Mouse (Mus musculus) heart, adult 2 months (tissue): ENCODE measurements at regions not wholly inside any gene's neighbourhood (a gene's known extent, or its start where the extent isn't known, plus 50 kb on each side); places are given as distances from the start of the nearest gene placed in this dataset.

ENCODE experiments used
- DNase-seq, 2 experiments: peaks; one replicate each; pipeline ENCODE4 v3.0.0; 2021
- H3K27ac ChIP-seq: fragments of 200-600 bp; 2 replicates; pipeline ENCODE4 v1.8.1; 2022
- H3K27me3 ChIP-seq: fragments of 200-500 bp; 2 replicates; pipeline ENCODE4 v1.6.1; 2012; ENCODE audit warnings: mild to moderate bottlenecking, low read length, inconsistent platforms, mixed read lengths; ENCODE audit not compliant: control insufficient read depth, insufficient read depth
- H3K36me3 ChIP-seq: fragments of 200-500 bp; 2 replicates; pipeline ENCODE4 v1.6.1; 2012; ENCODE audit warnings: low read length, inconsistent platforms; ENCODE audit not compliant: control insufficient read depth, insufficient read depth
- H3K4me1 ChIP-seq: fragments of 200-500 bp; 2 replicates; pipeline ENCODE4 v1.6.1; 2011; ENCODE audit warnings: low read length; ENCODE audit not compliant: control insufficient read depth, insufficient read depth
- H3K4me3 ChIP-seq: fragments of 200-600 bp; 2 replicates; pipeline ENCODE4 v1.8.1; 2022
- H3K79me2 ChIP-seq: fragments of 200-500 bp; replicated peaks from 2 replicates; pipeline ENCODE4 v1.6.1; 2012; ENCODE audit warnings: mild to moderate bottlenecking, inconsistent platforms, low read length, moderate library complexity, mixed read lengths; ENCODE audit not compliant: control insufficient read depth, insufficient read depth
- H3K9ac ChIP-seq: fragments of 200-500 bp; 2 replicates; pipeline ENCODE4 v1.6.1; 2012; ENCODE audit warnings: low read depth, mild to moderate bottlenecking, control low read depth, inconsistent platforms, low read length, mixed read lengths
- CTCF ChIP-seq: fragments of 200-600 bp; IDR thresholded peaks from 2 replicates; pipeline ENCODE4 v1.8.1; 2022; ENCODE audit warnings: antibody characterized with exemption, mild to moderate bottlenecking, moderate library complexity
- EP300 ChIP-seq: fragments of 200-500 bp; IDR thresholded peaks from 2 replicates; pipeline ENCODE4 v1.6.1; 2011; ENCODE audit warnings: low read depth, low read length, control low read depth; ENCODE audit not compliant: insufficient read depth
- POLR2A ChIP-seq: fragments of 200-500 bp; IDR thresholded peaks from 2 replicates; pipeline ENCODE4 v1.6.1; 2011; ENCODE audit warnings: mild to moderate bottlenecking, low read depth, low read length, control low read depth; ENCODE audit not compliant: insufficient read depth
- WGBS: fragments of 180-500 bp; shearing (Covaris S2); methylation state at CpG from one replicate; pipeline ENCODE4 v1.1.7; 2018; 5-methylcytosine and 5-hydroxymethylcytosine counted together
- intact Hi-C: fragments of 180-260 bp; cut with DNase I; formaldehyde crosslinking; loops from one replicate; pipeline ENCODE4 v1.15.1; 2025

- no peak overlapping the region for H3K9ac ChIP-seq
- no peaks in the 10 kb centered on the region for H3K4me1 ChIP-seq
- no peaks in the 10 kb centered on the region for H3K79me2 ChIP-seq
- 72% methylated on average over 8 of the region's 8 CpGs for WGBS
- intact Hi-C loops, result no loop called here
- TF ChIP-seq POLR2A (no peak), CTCF (no peak), EP300 (no peak)
- no peak overlapping the region for H3K27ac ChIP-seq
- no peaks in the 10 kb centered on the region for H3K27me3 ChIP-seq
- H3K36me3 ChIP-seq, result no peaks in the 10 kb centered on the region
- no peak for DNase-seq
- no peak overlapping the region for H3K4me3 ChIP-seq
Observed at GRCm38 (mm10) chr3:148650241-148650640, 340.1 kb downstream of the Adgrl2 start.

DNA sequence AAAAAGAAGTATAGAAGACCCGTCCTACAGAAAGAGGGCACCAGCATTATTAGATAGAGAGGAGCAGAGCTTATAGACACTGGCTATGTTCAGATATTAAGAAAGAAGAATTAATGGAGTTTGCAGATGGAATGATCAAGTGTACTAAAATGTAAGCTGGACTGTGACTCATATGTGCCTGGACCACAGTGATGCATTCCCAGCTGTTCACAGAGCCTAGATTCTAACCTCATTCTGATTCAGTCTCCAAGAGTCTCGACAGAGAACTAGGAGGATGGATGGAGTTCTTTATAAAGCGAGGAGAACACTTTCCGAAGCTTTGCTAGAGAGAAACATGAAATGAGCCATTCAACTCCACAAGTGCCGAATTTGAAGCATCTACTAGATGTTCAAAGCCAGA, 345.4 kb downstream of the Adgrl2 start:
- TF ChIP-seq CTCF (no peak), POLR2A (no peak), EP300 (no peak)
- H3K4me1 ChIP-seq, result peaks cover 2% of the 10 kb centered on the region
- no peaks in the 10 kb centered on the region for H3K27me3 ChIP-seq
- no peaks in the 10 kb centered on the region for H3K79me2 ChIP-seq
- intact Hi-C loops, result no loop called here
- no peak overlapping the region for H3K9ac ChIP-seq
- WGBS, result 85% methylated on average over 5 of the region's 5 CpGs
- H3K27ac ChIP-seq, result no peak overlapping the region
- 0 out of 2 replicates have a peak, but pooled peaks cover 2% of the 10 kb centered on the region for H3K36me3 ChIP-seq
- no peak overlapping the region for H3K4me3 ChIP-seq
- no peak for DNase-seq

DNA sequence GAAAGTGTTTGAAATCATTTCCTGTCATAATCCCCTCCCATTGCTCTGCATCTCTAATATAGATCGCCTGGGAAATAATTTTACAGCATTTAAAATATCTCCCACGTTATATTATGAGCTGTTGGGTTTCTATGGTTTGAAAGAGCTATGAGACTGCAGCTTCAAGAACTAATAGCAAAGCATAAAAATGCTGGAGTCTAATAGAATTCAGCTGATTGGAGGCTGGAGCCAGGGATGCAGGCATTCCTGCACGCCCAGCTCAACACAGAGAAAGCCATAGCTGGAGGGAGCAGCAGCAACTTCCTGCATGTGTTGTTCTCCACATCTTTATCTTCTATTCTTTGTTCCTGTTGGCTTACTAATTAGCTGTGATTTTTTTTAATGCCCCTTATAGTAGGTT, 348.8 kb downstream of the Adgrl2 start:
- Histone ChIP-seq H3K4me3 (no peak overlapping the region), H3K4me1 (peaks cover 2% of the 10 kb centered on the region), H3K27ac (peak overlapping the region; percentile 1; the same call in 1 of the 2 replicates), H3K79me2 (no peaks in the 10 kb centered on the region), H3K27me3 (no peaks in the 10 kb centered on the region), H3K36me3 (0 out of 2 replicates have a peak, but pooled peaks cover 2% of the 10 kb centered on the region), H3K9ac (no peak overlapping the region)
- intact Hi-C loops, result no loop called here
- no peak for DNase-seq
- 57% methylated on average over 3 of the region's 3 CpGs for WGBS
- no peak for TF ChIP-seq CTCF
- TF ChIP-seq EP300, result no peak
- TF ChIP-seq POLR2A, result no peak

DNA sequence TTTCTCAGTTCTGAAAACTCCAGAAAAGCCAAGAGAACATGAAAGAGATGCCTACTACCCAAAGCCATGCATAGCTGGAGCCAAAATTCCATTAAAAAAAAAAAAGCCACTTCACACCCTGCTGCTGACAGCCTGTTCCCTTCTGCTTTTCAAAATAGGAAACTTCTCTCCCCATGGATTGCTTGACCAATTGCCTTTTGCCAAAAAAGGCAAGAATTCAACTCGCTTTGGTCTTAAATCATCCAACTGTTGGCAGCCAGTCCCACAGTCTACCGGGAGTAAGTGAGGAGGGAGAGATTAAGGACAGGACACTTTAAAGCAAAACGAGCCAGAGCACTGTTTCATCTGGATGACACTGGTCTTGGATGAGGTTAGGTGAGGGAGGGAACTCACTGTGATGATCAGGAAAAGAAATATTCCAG, 349.7 kb downstream of the Adgrl2 start:
- intact Hi-C loops, result no loop called here
- Histone ChIP-seq H3K9ac (no peak overlapping the region), H3K27ac (peak overlapping the region; percentile 13; the same call in 1 of the 2 replicates), H3K27me3 (no peaks in the 10 kb centered on the region), H3K4me1 (peaks cover 2% of the 10 kb centered on the region), H3K4me3 (no peak overlapping the region), H3K79me2 (no peaks in the 10 kb centered on the region), H3K36me3 (0 out of 2 replicates have a peak, but pooled peaks cover 2% of the 10 kb centered on the region)
- 25% methylated on average over 3 of the region's 3 CpGs for WGBS
- peak; percentile 34 to 60 for DNase-seq
- TF ChIP-seq CTCF, result no peak
- TF ChIP-seq EP300, result no peak
- no peak for TF ChIP-seq POLR2A

- Histone ChIP-seq H3K36me3 (no peaks in the 10 kb centered on the region), H3K4me3 (no peak overlapping the region), H3K27me3 (no peaks in the 10 kb centered on the region), H3K4me1 (no peaks in the 10 kb centered on the region), H3K27ac (peak overlapping the region; percentile 47), H3K9ac (no peak overlapping the region), H3K79me2 (no peaks in the 10 kb centered on the region)
- 56% methylated on average over 4 of the region's 4 CpGs for WGBS
- intact Hi-C loops, result loop anchor here (2.0 kb wide), 1 partner anchor 30 kb away; no protein-coding TSS in a partner anchor
- no peak for TF ChIP-seq POLR2A
- TF ChIP-seq CTCF, result no peak
- TF ChIP-seq EP300, result peak; percentile 48; the same call in 1 of the 2 replicates
- DNase-seq, result peak; percentile 34 to 39
Observed at GRCm38 (mm10) chr3:148635101-148635500, 355.3 kb downstream of the Adgrl2 start.

DNA sequence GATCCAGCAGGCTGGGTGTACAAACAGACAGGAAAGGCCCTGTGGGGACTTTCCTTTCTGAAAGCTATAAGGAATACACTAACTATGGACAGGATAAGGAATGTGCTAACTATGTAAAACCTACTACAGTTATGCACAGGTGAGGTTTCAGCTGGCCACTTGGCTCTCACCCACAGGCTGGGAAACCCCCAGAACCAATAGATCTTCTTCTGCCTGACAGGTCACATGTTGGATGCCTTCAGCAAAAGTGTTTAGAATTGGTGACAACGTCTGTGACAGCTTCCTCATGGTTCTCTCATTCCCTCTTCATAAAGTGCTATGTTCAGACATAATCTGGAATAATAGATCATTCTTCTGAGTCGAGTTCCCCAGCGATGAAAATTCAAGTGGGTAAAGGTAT, 356.0 kb downstream of the Adgrl2 start:
- Histone ChIP-seq H3K79me2 (no peaks in the 10 kb centered on the region), H3K9ac (no peak overlapping the region), H3K4me1 (no peaks in the 10 kb centered on the region), H3K4me3 (no peak overlapping the region), H3K27ac (no peak overlapping the region), H3K27me3 (no peaks in the 10 kb centered on the region), H3K36me3 (no peaks in the 10 kb centered on the region)
- no peak for TF ChIP-seq POLR2A
- TF ChIP-seq CTCF, result no peak
- no peak for TF ChIP-seq EP300
- intact Hi-C loops, result loop anchor here (2.0 kb wide), 1 partner anchor 30 kb away; no protein-coding TSS in a partner anchor
- DNase-seq, result no peak
- 48% methylated on average over 3 of the region's 3 CpGs for WGBS

GRCm38 (mm10) chr3:148633291-148633690, 357.1 kb downstream of the Adgrl2 start:
- Histone ChIP-seq H3K27me3 (no peaks in the 10 kb centered on the region), H3K27ac (no peak overlapping the region), H3K79me2 (no peaks in the 10 kb centered on the region), H3K4me1 (no peaks in the 10 kb centered on the region), H3K4me3 (no peak overlapping the region), H3K9ac (no peak overlapping the region), H3K36me3 (no peaks in the 10 kb centered on the region)
- no peak for DNase-seq
- intact Hi-C loops, result no loop called here
- 96% methylated on average over 6 of the region's 6 CpGs for WGBS
- no peak for TF ChIP-seq EP300
- no peak for TF ChIP-seq POLR2A
- TF ChIP-seq CTCF, result no peak
